Mouse (Mus musculus) B cell, adult 67 days (primary cell): Measurements from ENCODE around the gene Arglu1. TPM values are rescaled to one million over a fixed set of nuclear protein-coding genes. Genes with fewer than 3 reads are reported as not detected.

Experiments used
- total RNA-seq, 2 experiments: library from RNA; stranded (reverse); gene quantifications; 4 replicates each; pipeline ENCODE4 v1.2.4; 2023

The Arglu1 gene
- 100 to 1,000 TPM; 176 to 180 TPM for total RNA-seq

GRCm38 (mm10) chr8:8690146-8691092 is at the start of gene Arglu1:
TSS of gene Arglu1 (minus strand) at chr8:8690521.

GRCm38 (mm10) chr8:8661103-8661758 is 29.1 kb downstream of the Arglu1 start, which contains the start of gene Efnb2:
TSS of gene Efnb2 (minus strand) at chr8:8661242.

Other genes starting within 250 kb of the Arglu1 start
- gene Efnb2, start 29.3 kb downstream of the Arglu1 start, total RNA-seq: 1 to 10 TPM; 2.9 to 4.2 TPM